Mouse (Mus musculus) heart, adult 2 months (tissue): ENCODE measurements at regions not wholly inside any gene's neighbourhood (a gene's known extent, or its start where the extent isn't known, plus 50 kb on each side); places are given as distances from the start of the nearest gene placed in this dataset.

Source experiments
- DNase-seq, 2 experiments: peaks; one replicate each; pipeline ENCODE4 v3.0.0; 2021
- H3K27ac ChIP-seq: fragments of 200-600 bp; 2 replicates; pipeline ENCODE4 v1.8.1; 2022
- H3K27me3 ChIP-seq: fragments of 200-500 bp; 2 replicates; pipeline ENCODE4 v1.6.1; 2012; ENCODE audit warnings: mild to moderate bottlenecking, low read length, inconsistent platforms, mixed read lengths; ENCODE audit not compliant: control insufficient read depth, insufficient read depth
- H3K36me3 ChIP-seq: fragments of 200-500 bp; 2 replicates; pipeline ENCODE4 v1.6.1; 2012; ENCODE audit warnings: low read length, inconsistent platforms; ENCODE audit not compliant: control insufficient read depth, insufficient read depth
- H3K4me1 ChIP-seq: fragments of 200-500 bp; 2 replicates; pipeline ENCODE4 v1.6.1; 2011; ENCODE audit warnings: low read length; ENCODE audit not compliant: control insufficient read depth, insufficient read depth
- H3K4me3 ChIP-seq: fragments of 200-600 bp; 2 replicates; pipeline ENCODE4 v1.8.1; 2022
- H3K79me2 ChIP-seq: fragments of 200-500 bp; replicated peaks from 2 replicates; pipeline ENCODE4 v1.6.1; 2012; ENCODE audit warnings: mild to moderate bottlenecking, inconsistent platforms, low read length, moderate library complexity, mixed read lengths; ENCODE audit not compliant: control insufficient read depth, insufficient read depth
- H3K9ac ChIP-seq: fragments of 200-500 bp; 2 replicates; pipeline ENCODE4 v1.6.1; 2012; ENCODE audit warnings: low read depth, mild to moderate bottlenecking, control low read depth, inconsistent platforms, low read length, mixed read lengths
- CTCF ChIP-seq: fragments of 200-600 bp; IDR thresholded peaks from 2 replicates; pipeline ENCODE4 v1.8.1; 2022; ENCODE audit warnings: antibody characterized with exemption, mild to moderate bottlenecking, moderate library complexity
- EP300 ChIP-seq: fragments of 200-500 bp; IDR thresholded peaks from 2 replicates; pipeline ENCODE4 v1.6.1; 2011; ENCODE audit warnings: low read depth, low read length, control low read depth; ENCODE audit not compliant: insufficient read depth
- POLR2A ChIP-seq: fragments of 200-500 bp; IDR thresholded peaks from 2 replicates; pipeline ENCODE4 v1.6.1; 2011; ENCODE audit warnings: mild to moderate bottlenecking, low read depth, low read length, control low read depth; ENCODE audit not compliant: insufficient read depth
- WGBS: fragments of 180-500 bp; shearing (Covaris S2); methylation state at CpG from one replicate; pipeline ENCODE4 v1.1.7; 2018; 5-methylcytosine and 5-hydroxymethylcytosine counted together
- intact Hi-C: fragments of 180-260 bp; cut with DNase I; formaldehyde crosslinking; loops from one replicate; pipeline ENCODE4 v1.15.1; 2025

DNA sequence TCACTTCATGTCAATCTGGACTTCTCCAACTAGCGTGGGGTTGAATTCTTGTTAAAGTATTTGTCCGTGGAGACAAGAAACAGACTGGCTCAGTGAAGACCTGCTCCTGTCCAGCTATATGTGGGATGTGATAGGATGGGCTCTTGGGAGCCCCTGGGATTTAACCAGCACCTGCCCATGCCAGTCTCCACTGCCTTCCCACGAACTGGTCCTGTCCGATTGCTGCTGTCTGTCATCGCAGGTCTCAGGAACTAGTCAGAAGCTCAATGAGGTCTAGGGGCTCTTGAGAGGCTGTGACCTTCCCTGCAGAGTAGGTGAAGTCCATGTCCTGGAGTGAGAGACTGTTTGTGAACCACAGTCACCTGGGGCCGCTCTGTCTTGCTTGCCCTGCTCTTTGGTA, 62.8 kb upstream of the Lrpap1 start:
- 87% methylated on average over 6 of the region's 6 CpGs for WGBS
- no peak overlapping the region for H3K27ac ChIP-seq

DNA sequence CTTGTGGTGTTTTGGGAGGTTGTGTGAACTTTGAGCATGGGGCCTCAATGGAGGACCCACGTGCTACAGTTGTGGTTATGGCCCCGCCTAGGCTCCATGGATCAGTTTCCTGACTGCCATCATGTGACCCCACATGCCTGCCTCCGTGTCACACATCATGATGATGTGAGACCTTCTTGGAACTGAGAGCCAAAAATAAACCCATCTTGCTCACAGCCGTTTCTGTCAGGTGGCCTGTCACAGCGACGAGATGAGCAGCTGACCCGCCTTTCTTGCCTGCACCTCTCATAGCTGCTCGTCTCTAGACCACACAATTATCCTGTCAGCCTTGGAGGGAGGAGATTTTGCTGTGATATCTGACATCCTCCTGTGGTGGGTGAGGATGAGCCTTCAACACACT, 60.4 kb upstream of the Lrpap1 start:
- TF ChIP-seq CTCF = no peak
- TF ChIP-seq POLR2A = no peak
- TF ChIP-seq EP300 = no peak
- Histone ChIP-seq H3K27me3 (no peaks in the 10 kb centered on the region), H3K4me3 (no peak overlapping the region), H3K27ac (no peak overlapping the region), H3K79me2 (no peaks in the 10 kb centered on the region), H3K9ac (no peak overlapping the region), H3K4me1 (no peaks in the 10 kb centered on the region), H3K36me3 (no peaks in the 10 kb centered on the region)
- whole genome bisulfite sequencing = 59% methylated on average over 8 of the region's 8 CpGs
- no peak for DNase-seq
- intact Hi-C loops = no loop called here

More for the DNA sequence above, 62.8 kb upstream of the Lrpap1 start:
- TF ChIP-seq EP300 (no peak), POLR2A (no peak), CTCF (no peak)
- no peak overlapping the region for H3K4me3 ChIP-seq
- H3K4me1 ChIP-seq = no peaks in the 10 kb centered on the region
- intact Hi-C loops = no loop called here
- no peaks in the 10 kb centered on the region for H3K79me2 ChIP-seq
- DNase-seq = no peak
- no peak overlapping the region for H3K9ac ChIP-seq
- no peaks in the 10 kb centered on the region for H3K27me3 ChIP-seq
- H3K36me3 ChIP-seq = no peaks in the 10 kb centered on the region

DNA sequence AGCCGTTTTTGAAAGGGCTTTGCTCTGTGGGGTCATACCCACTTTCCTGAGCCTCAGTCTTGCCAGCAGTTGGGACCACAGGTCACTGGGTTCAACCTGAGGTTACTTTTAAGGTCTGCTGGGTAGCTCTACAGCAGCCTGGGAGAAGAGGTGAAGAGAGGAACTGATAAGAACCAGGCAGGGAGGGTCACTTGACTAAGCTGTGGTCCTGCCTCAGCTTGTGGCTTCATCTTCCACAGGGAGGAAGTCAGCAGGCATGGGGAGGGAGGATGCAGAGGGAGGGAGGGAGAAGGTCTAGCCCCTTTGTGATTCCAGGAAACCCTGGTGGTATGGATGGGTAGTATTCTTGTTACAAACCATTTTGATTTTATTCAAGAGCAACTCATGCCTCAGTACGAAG, 59.9 kb upstream of the Lrpap1 start:
- no peak for TF ChIP-seq CTCF
- TF ChIP-seq EP300 = no peak
- no peak for TF ChIP-seq POLR2A
- H3K27ac ChIP-seq = no peak overlapping the region
- no peaks in the 10 kb centered on the region for H3K27me3 ChIP-seq
- H3K9ac ChIP-seq = no peak overlapping the region
- no peaks in the 10 kb centered on the region for H3K4me1 ChIP-seq
- intact Hi-C loops = no loop called here
- H3K79me2 ChIP-seq = no peaks in the 10 kb centered on the region
- H3K4me3 ChIP-seq = no peak overlapping the region
- WGBS = 75% methylated on average over 2 of the region's 2 CpGs
- no peak for DNase-seq
- H3K36me3 ChIP-seq = no peaks in the 10 kb centered on the region

DNA sequence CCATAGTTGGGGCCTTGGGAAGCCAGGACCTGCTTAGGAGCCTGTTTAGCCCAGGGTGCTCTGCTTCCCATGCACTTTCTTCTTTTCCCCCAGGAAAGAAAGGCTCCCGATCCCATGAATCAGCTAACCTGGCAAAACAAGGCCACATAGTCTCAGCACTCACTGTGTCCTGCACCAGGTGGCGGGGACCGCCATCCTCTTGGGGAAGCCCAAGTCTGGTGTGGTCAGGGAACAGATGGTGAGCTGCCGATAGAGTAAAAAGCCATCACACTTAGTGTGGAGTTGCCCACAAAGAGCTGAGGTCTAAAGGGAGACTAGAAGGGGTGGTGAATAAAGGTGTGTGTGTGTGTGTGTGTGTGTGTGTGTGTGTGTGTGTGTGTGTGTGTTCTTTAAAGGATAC, 57.0 kb upstream of the Lrpap1 start:
- Histone ChIP-seq H3K27ac (no peak overlapping the region), H3K4me1 (no peaks in the 10 kb centered on the region), H3K9ac (no peak overlapping the region), H3K79me2 (no peaks in the 10 kb centered on the region), H3K36me3 (no peaks in the 10 kb centered on the region), H3K27me3 (no peaks in the 10 kb centered on the region), H3K4me3 (no peak overlapping the region)
- no peak for DNase-seq
- TF ChIP-seq EP300 = no peak
- TF ChIP-seq POLR2A = no peak
- no peak for TF ChIP-seq CTCF
- intact Hi-C loops = no loop called here
- WGBS = 92% methylated on average over 4 of the region's 4 CpGs

DNA sequence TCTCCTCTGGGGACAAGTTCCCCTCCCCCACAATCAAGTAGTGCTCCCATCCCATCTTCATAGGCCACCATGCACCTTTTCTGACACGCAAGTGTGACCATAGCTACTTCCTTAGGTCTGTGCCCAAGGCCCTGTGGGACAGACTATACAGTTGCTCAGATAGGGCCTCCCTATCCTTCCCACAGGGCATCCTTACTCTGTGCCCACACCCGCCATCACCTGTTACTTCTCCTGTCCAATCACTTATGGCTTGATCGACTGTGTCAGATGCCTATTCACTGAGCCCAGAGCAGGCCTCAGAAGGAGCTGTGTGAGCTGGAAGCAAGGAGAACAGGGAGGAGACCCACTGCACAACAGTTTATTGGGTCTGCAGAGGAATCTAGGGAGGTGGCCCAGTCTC, 56.6 kb upstream of the Lrpap1 start:
- no peaks in the 10 kb centered on the region for H3K79me2 ChIP-seq
- no peaks in the 10 kb centered on the region for H3K36me3 ChIP-seq
- H3K27me3 ChIP-seq = no peaks in the 10 kb centered on the region
- 95% methylated on average over 3 of the region's 3 CpGs for WGBS
- no peak overlapping the region for H3K4me3 ChIP-seq
- no peak overlapping the region for H3K27ac ChIP-seq
- TF ChIP-seq CTCF (no peak), POLR2A (no peak), EP300 (no peak)
- H3K9ac ChIP-seq = no peak overlapping the region
- intact Hi-C loops = no loop called here
- no peak for DNase-seq
- no peaks in the 10 kb centered on the region for H3K4me1 ChIP-seq

DNA sequence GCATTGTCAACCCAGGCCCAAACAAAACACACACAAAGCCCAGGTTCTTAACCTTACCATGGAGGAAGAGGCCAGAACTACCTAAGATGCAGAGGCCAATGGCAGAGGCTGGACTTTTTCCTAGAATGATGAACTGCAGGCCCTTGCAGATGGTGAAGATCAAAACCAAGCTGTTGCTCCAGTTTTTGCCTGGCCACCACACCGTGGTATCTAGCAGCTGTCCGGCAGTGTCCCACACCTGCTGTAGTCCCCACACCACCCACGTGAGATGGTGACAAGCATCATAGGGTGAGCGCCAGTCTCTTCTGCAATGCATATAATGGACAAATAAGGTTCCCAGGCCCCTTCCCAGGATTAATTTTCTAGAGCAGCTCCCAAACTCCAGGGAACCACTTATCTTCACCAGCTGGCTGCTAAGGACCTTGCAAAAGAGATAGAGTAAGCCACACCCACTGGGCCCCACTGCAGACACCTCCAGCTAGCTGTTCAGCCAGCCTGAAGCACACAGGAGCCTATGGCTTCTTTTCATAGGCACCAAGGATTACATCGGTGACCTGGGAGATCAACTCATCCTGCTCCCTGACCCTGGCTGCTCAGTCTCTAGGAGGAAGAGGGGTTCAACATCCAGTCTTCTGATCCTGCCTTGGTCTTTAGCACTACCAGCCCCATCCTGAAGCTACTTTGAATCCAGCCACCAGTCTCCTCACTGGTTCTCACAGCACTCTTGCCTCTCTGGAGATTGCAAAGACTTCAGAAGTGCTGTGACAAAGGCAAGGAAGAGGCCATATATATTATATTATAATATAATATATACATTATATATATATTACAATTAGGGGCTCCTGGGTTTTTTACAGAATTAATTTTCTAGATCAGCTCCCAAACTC, 55.6 kb upstream of the Lrpap1 start:
- Histone ChIP-seq H3K36me3 (no peaks in the 10 kb centered on the region), H3K4me3 (no peak overlapping the region), H3K4me1 (no peaks in the 10 kb centered on the region), H3K27ac (no peak overlapping the region), H3K79me2 (no peaks in the 10 kb centered on the region), H3K27me3 (no peaks in the 10 kb centered on the region), H3K9ac (no peak overlapping the region)
- no peak for TF ChIP-seq EP300
- TF ChIP-seq CTCF = no peak
- no peak for TF ChIP-seq POLR2A
- WGBS = 73% methylated on average over 5 of the region's 5 CpGs
- intact Hi-C loops = no loop called here
- DNase-seq = no peak
